In genomic region chr17:56615136-56615784, GRCm38 (mm10) we compare ENCODE assay signal across 9 mouse cellular contexts. TPM values are rescaled to one million over a fixed set of nuclear protein-coding genes. Genes with fewer than 3 reads are reported as not detected.
A peak's percentile ranks its signal among the peaks of the same experiment; 100 is the strongest.
DNase-seq lines count a peak whose midpoint lies in the region; ATAC-seq and TF ChIP-seq lines count a peak whose summit lies in the region.
"Had no signal": no experiment of that assay in that cellular context is flagged by ENCODE, and none has a peak within 500 bp of the region (broad histone marks: within the 10 kb centered on the region; RNA-seq: fewer than 3 reads in every experiment).

No protein-coding gene starts in this region.

- no peaks in the 10 kb centered on the region for H3K9me3 ChIP-seq in kidney, embryonic 14.5 days (ENCODE audit: control insufficient read depth, low read length)
- no peaks in the 10 kb centered on the region for H3K9me3 ChIP-seq in embryonic facial prominence, embryonic 10.5 days
- H3K9me3 ChIP-seq in intestine, embryonic 15.5 days: no peaks in the 10 kb centered on the region
- H3K9me3 ChIP-seq in midbrain, embryonic 16.5 days (replicated peaks; ENCODE audit: control insufficient read depth, low read length, poor library complexity, severe bottlenecking): no peaks in the 10 kb centered on the region

- no peak for ATAC-seq in kidney, embryonic 14.5 days (ENCODE audit: low FRiP score, low TSS enrichment)
- no peak for ATAC-seq in intestine, embryonic 15.5 days
- ATAC-seq in midbrain, embryonic 16.5 days: no peak
- ATAC-seq: activated CD4-positive, CD25-positive, alpha-beta regulatory T cell, adult 4 months had no signal

- H3K9ac ChIP-seq in kidney, embryonic 14.5 days (ENCODE audit: low read depth, low read length): no peak overlapping the region; the same call in 1 of the 2 replicates
- H3K9ac ChIP-seq in intestine, embryonic 15.5 days: peak overlapping the region; percentile 77
- peak overlapping the region; percentile 77; the same call in 1 of the 2 replicates for H3K9ac ChIP-seq in midbrain, embryonic 16.5 days (ENCODE audit: low read depth, low read length)

- TF ChIP-seq CTCF in layer of hippocampus, adult 2 months (conservative IDR thresholded peaks at IDR 0.05): no peak

- WGBS in kidney, embryonic 14.5 days: 87% methylated on average over 11 of the region's 11 CpGs
- 88% methylated on average over 11 of the region's 11 CpGs for WGBS in embryonic facial prominence, embryonic 10.5 days
- 70% methylated on average over 11 of the region's 11 CpGs for WGBS in intestine, embryonic 15.5 days
- 91% methylated on average over 11 of the region's 11 CpGs for WGBS in midbrain, embryonic 16.5 days

- no peak for DNase-seq in kidney, postnatal 4 days
- DNase-seq in embryonic facial prominence, embryonic 10.5 days (ENCODE audit: low spot score): no peak
- no peak for DNase-seq in spleen, adult 18-20 months
- DNase-seq in layer of hippocampus, adult 2 months (ENCODE audit: low spot score in 2 of 2): no peak
- DNase-seq in ovary, postnatal 10 days (ENCODE audit: low spot score): no peak

- H3K27me3 ChIP-seq in kidney, embryonic 14.5 days (ENCODE audit: control insufficient read depth, insufficient read depth, low read length): no peaks in the 10 kb centered on the region
- H3K27me3 ChIP-seq in embryonic facial prominence, embryonic 10.5 days (replicated peaks; ENCODE audit: low read depth, poor library complexity, severe bottlenecking): no peaks in the 10 kb centered on the region
- H3K27me3 ChIP-seq in intestine, embryonic 15.5 days (replicated peaks): no peaks in the 10 kb centered on the region
- no peaks in the 10 kb centered on the region for H3K27me3 ChIP-seq in midbrain, embryonic 16.5 days (ENCODE audit: control insufficient read depth, insufficient read depth, low read depth, low read length)

- H3K4me3 ChIP-seq in kidney, embryonic 14.5 days (ENCODE audit: low read length): no peak overlapping the region
- peak overlapping the region; percentile 87 for H3K4me3 ChIP-seq in embryonic facial prominence, embryonic 10.5 days
- peak overlapping the region; percentile 74; the same call in 1 of the 2 replicates for H3K4me3 ChIP-seq in intestine, embryonic 15.5 days (replicated peaks)
- H3K4me3 ChIP-seq in midbrain, embryonic 16.5 days (ENCODE audit: low read depth, low read length): no peak overlapping the region
- H3K4me3 ChIP-seq in layer of hippocampus, adult 2 months: no peak overlapping the region

- H3K36me3 ChIP-seq in kidney, embryonic 14.5 days (ENCODE audit: control insufficient read depth, insufficient read depth, low read length): peaks cover 62% of the 10 kb centered on the region
- peaks cover 63% of the 10 kb centered on the region for H3K36me3 ChIP-seq in embryonic facial prominence, embryonic 10.5 days (replicated peaks)
- H3K36me3 ChIP-seq in intestine, embryonic 15.5 days: peaks cover 47% of the 10 kb centered on the region
- peaks cover 31% of the 10 kb centered on the region for H3K36me3 ChIP-seq in midbrain, embryonic 16.5 days (ENCODE audit: control insufficient read depth, insufficient read depth, low read length)

- H3K4me1 ChIP-seq in kidney, embryonic 14.5 days (ENCODE audit: control insufficient read depth, insufficient read depth, low read length): peaks cover 12% of the 10 kb centered on the region
- H3K4me1 ChIP-seq in embryonic facial prominence, embryonic 10.5 days: peaks cover 40% of the 10 kb centered on the region
- peaks cover 27% of the 10 kb centered on the region for H3K4me1 ChIP-seq in intestine, embryonic 15.5 days (replicated peaks)
- peaks cover 14% of the 10 kb centered on the region for H3K4me1 ChIP-seq in midbrain, embryonic 16.5 days (ENCODE audit: control insufficient read depth, insufficient read depth, low read length)

- H3K27ac ChIP-seq in kidney, embryonic 14.5 days (ENCODE audit: low read depth, low read length): no peak overlapping the region
- H3K27ac ChIP-seq in embryonic facial prominence, embryonic 10.5 days (replicated peaks): 0 out of 2 replicates have a peak overlapping the region, but pooled peaks have one; percentile 97
- no peak overlapping the region for H3K27ac ChIP-seq in intestine, embryonic 15.5 days
- no peak overlapping the region for H3K27ac ChIP-seq in midbrain, embryonic 16.5 days (ENCODE audit: low read length)
- no peak overlapping the region for H3K27ac ChIP-seq in layer of hippocampus, adult 2 months

- H3K4me2 ChIP-seq in kidney, embryonic 14.5 days (replicated peaks; ENCODE audit: low read depth, low read length): peak overlapping the region; percentile 86
- H3K4me2 ChIP-seq in intestine, embryonic 15.5 days (replicated peaks): peak overlapping the region; percentile 85
- no peak overlapping the region for H3K4me2 ChIP-seq in midbrain, embryonic 16.5 days (ENCODE audit: low read length)

RNA-seq across cellular contexts. Expression of gene Rpl36, which starts 2.0 kb away (rescaled TPM):
- polyA plus RNA-seq in kidney, embryonic 14.5 days (2014; fragmentation: Nextera tagmentation; extraction: Ambion mirVana): 2,148 and 2,776 TPM in 2 replicates
- polyA plus RNA-seq in embryonic facial prominence, embryonic 10.5 days (2016; fragmentation: Nextera tagmentation; extraction: Ambion mirVana): 1,580 and 1,631 TPM in 2 replicates
- polyA plus RNA-seq in intestine, embryonic 15.5 days (2015; fragmentation: Nextera tagmentation; extraction: Ambion mirVana): 1,919 and 1,958 TPM in 2 replicates
- polyA plus RNA-seq in midbrain, embryonic 16.5 days (2015; fragmentation: Nextera tagmentation; extraction: Ambion mirVana): 789 and 838 TPM in 2 replicates
- 100 to 1,000 TPM; 383 to 406 TPM for total RNA-seq in layer of hippocampus, adult 2 months (2021)

RNA-seq across cellular contexts. Expression of gene 2410015M20Rik, which starts 5.7 kb away (rescaled TPM):
- polyA plus RNA-seq in kidney, embryonic 14.5 days (2014; fragmentation: Nextera tagmentation; extraction: Ambion mirVana): 234 and 245 TPM in 2 replicates
- polyA plus RNA-seq in embryonic facial prominence, embryonic 10.5 days (2016; fragmentation: Nextera tagmentation; extraction: Ambion mirVana): 190 and 205 TPM in 2 replicates
- polyA plus RNA-seq in intestine, embryonic 15.5 days (2015; fragmentation: Nextera tagmentation; extraction: Ambion mirVana): 283 and 287 TPM in 2 replicates
- polyA plus RNA-seq in midbrain, embryonic 16.5 days (2015; fragmentation: Nextera tagmentation; extraction: Ambion mirVana): 171 and 182 TPM in 2 replicates
- total RNA-seq in layer of hippocampus, adult 2 months (2021): 100 to 1,000 TPM; 134 to 142 TPM

RNA-seq across cellular contexts. Expression of gene Lonp1, which starts 11.4 kb away (rescaled TPM):
- polyA plus RNA-seq in kidney, embryonic 14.5 days (2014; fragmentation: Nextera tagmentation; extraction: Ambion mirVana): 45.9 and 63.2 TPM in 2 replicates
- polyA plus RNA-seq in embryonic facial prominence, embryonic 10.5 days (2016; fragmentation: Nextera tagmentation; extraction: Ambion mirVana): 56.5 and 59.0 TPM in 2 replicates
- 62.6 and 70.0 TPM in 2 replicates for polyA plus RNA-seq in intestine, embryonic 15.5 days (2015; fragmentation: Nextera tagmentation; extraction: Ambion mirVana)
- 42.8 and 43.0 TPM in 2 replicates for polyA plus RNA-seq in midbrain, embryonic 16.5 days (2015; fragmentation: Nextera tagmentation; extraction: Ambion mirVana)
- 10 to 100 TPM; 56.5 to 60.2 TPM for total RNA-seq in layer of hippocampus, adult 2 months (2021)

RNA-seq across cellular contexts. Expression of gene Catsperd, which starts 12.7 kb away (rescaled TPM):
- 1.2 and 1.3 TPM in 2 replicates for polyA plus RNA-seq in kidney, embryonic 14.5 days (2014; fragmentation: Nextera tagmentation; extraction: Ambion mirVana)
- polyA plus RNA-seq in embryonic facial prominence, embryonic 10.5 days (2016; fragmentation: Nextera tagmentation; extraction: Ambion mirVana): 0.73 and 0.77 TPM in 2 replicates
- 0.48 and 0.68 TPM in 2 replicates for polyA plus RNA-seq in intestine, embryonic 15.5 days (2015; fragmentation: Nextera tagmentation; extraction: Ambion mirVana)
- 1.8 and 2.1 TPM in 2 replicates for polyA plus RNA-seq in midbrain, embryonic 16.5 days (2015; fragmentation: Nextera tagmentation; extraction: Ambion mirVana)
- 1 to 10 TPM; 1.1 to 1.8 TPM for total RNA-seq in layer of hippocampus, adult 2 months (2021)

RNA-seq across cellular contexts. Expression of gene Safb, which starts 30.6 kb away (rescaled TPM):
- polyA plus RNA-seq in kidney, embryonic 14.5 days (2014; fragmentation: Nextera tagmentation; extraction: Ambion mirVana): 81.2 and 102 TPM in 2 replicates
- 158 and 162 TPM in 2 replicates for polyA plus RNA-seq in embryonic facial prominence, embryonic 10.5 days (2016; fragmentation: Nextera tagmentation; extraction: Ambion mirVana)
- polyA plus RNA-seq in intestine, embryonic 15.5 days (2015; fragmentation: Nextera tagmentation; extraction: Ambion mirVana): 79.3 and 86.2 TPM in 2 replicates
- 121 and 122 TPM in 2 replicates for polyA plus RNA-seq in midbrain, embryonic 16.5 days (2015; fragmentation: Nextera tagmentation; extraction: Ambion mirVana)
- 100 to 1,000 TPM; 162 to 193 TPM for total RNA-seq in layer of hippocampus, adult 2 months (2021)

Comparison
In these comparisons a context has a peak if more than half of its experiments do, and no peak if none do; other contexts are left out.
1. H3K4me3 ChIP-seq: peak in embryonic facial prominence, embryonic 10.5 days (single experiment) and intestine, embryonic 15.5 days (single experiment); none in kidney, embryonic 14.5 days (single experiment), midbrain, embryonic 16.5 days (single experiment) and layer of hippocampus, adult 2 months (single experiment).